Comparison of ENCODE assay signal across 8 mouse cellular contexts in the genomic region with DNA sequence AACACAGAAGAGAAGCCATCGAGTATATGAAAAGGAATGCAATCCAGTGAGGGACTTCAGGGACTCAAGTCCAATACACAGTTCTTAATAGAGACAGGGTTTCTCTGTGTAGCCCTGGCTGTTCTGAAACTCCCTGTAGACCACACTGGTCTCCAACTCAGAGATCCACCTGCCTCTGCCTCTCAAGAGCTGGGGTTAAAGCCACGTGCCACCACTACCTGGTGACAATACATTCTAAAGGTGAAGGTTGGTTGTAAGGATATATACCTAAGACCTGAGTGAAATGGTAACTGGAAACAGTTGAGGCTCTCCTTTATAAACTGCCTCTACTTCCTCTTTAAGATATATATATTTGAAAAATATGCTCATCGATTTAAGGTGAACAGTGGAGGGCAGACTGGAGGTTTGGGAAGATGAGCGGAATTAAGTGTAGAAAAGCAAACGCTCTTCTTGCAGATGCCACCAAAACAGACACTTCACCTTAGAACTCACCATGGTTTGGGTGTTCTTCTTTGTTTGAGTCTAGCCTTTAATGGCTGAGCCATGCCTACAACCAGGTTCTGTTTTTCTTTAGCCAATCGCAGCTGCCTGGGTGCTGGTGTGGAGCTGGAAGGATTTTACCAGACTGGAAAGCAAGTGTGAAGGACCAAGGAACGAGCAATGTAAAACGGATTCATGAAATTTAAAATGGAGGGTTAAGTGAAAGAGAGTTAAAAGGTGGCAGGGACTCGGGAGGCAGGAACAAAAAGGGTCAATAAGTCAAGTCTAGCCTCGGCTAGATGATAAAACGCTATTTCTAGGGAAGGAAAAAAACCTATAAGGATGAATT. TPM values are rescaled to one million over a fixed set of nuclear protein-coding genes. Genes with fewer than 3 reads are reported as not detected.
DNase-seq lines count a peak whose midpoint lies in the region; ATAC-seq and TF ChIP-seq lines count a peak whose summit lies in the region.

No protein-coding gene starts in this region.

- no peaks in the 10 kb centered on the region for H3K9me3 ChIP-seq in hindbrain, embryonic 13.5 days
- H3K9me3 ChIP-seq in midbrain, embryonic 13.5 days, result no peaks in the 10 kb centered on the region

- DNase-seq in adrenal gland, postnatal 10 days, result peak; percentile 20
- DNase-seq in adrenal gland, postnatal 25 days, result no peak
- no peak for DNase-seq in testis, postnatal 10 days (ENCODE audit: low spot score)
- DNase-seq in left cerebral cortex, postnatal 4 days, result no peak
- DNase-seq in left cerebral cortex, postnatal 14 days (ENCODE audit: low spot score in 2 of 2), result no peak

- H3K27ac ChIP-seq in testis, adult 2 months (ENCODE audit: control insufficient read depth, insufficient read depth, low read depth, low read length), result peak overlapping the region; percentile 11; the same call in 1 of the 2 replicates
- peak overlapping the region; percentile 90 for H3K27ac ChIP-seq in hindbrain, embryonic 13.5 days
- peak overlapping the region; percentile 85 for H3K27ac ChIP-seq in midbrain, embryonic 13.5 days

- peaks cover 2% of the 10 kb centered on the region for H3K36me3 ChIP-seq in testis, adult 2 months (ENCODE audit: control insufficient read depth, insufficient read depth, low read length)
- peaks cover 26% of the 10 kb centered on the region for H3K36me3 ChIP-seq in hindbrain, embryonic 13.5 days
- peaks cover 20% of the 10 kb centered on the region for H3K36me3 ChIP-seq in midbrain, embryonic 13.5 days

- 46% methylated on average over 11 of the region's 11 CpGs for WGBS in hindbrain, embryonic 13.5 days
- 49% methylated on average over 11 of the region's 11 CpGs for WGBS in midbrain, embryonic 13.5 days

- peak overlapping the region; percentile 80 for H3K9ac ChIP-seq in hindbrain, embryonic 13.5 days
- peak overlapping the region; percentile 81 for H3K9ac ChIP-seq in midbrain, embryonic 13.5 days (replicated peaks)

- 0 out of 2 replicates have a peak, but pooled peaks cover 2% of the 10 kb centered on the region for H3K4me1 ChIP-seq in testis, adult 2 months (ENCODE audit: control insufficient read depth, insufficient read depth, low read length)
- peaks cover 41% of the 10 kb centered on the region for H3K4me1 ChIP-seq in hindbrain, embryonic 13.5 days (replicated peaks)
- H3K4me1 ChIP-seq in midbrain, embryonic 13.5 days (replicated peaks), result peaks cover 35% of the 10 kb centered on the region

- no peak for TF ChIP-seq POLR2A in testis, adult 2 months (IDR thresholded peaks at IDR 0.05; ENCODE audit: control insufficient read depth, low read depth, low read length)

- intact Hi-C loops in left cerebral cortex, postnatal 4 days (cut with DNase I), result no loop called here
- intact Hi-C loops in left cerebral cortex, postnatal 14 days (cut with DNase I), result no loop called here

- TF ChIP-seq CTCF in testis, adult 2 months (IDR thresholded peaks at IDR 0.05; ENCODE audit: control insufficient read depth, insufficient read depth, insufficient replicate concordance, low read depth, low read length), result no peak

- H3K4me3 ChIP-seq in testis, adult 2 months (ENCODE audit: control insufficient read depth, low read depth, low read length), result peak overlapping the region; percentile 96
- H3K4me3 ChIP-seq in hindbrain, embryonic 13.5 days, result peak overlapping the region; percentile 59
- peak overlapping the region; percentile 66 for H3K4me3 ChIP-seq in midbrain, embryonic 13.5 days (replicated peaks)

- H3K4me2 ChIP-seq in hindbrain, embryonic 13.5 days, result peak overlapping the region; percentile 71
- H3K4me2 ChIP-seq in midbrain, embryonic 13.5 days (replicated peaks), result peak overlapping the region; percentile 75

- H3K27me3 ChIP-seq in testis, adult 2 months (ENCODE audit: control insufficient read depth, insufficient read depth, low read length), result no peaks in the 10 kb centered on the region
- H3K27me3 ChIP-seq in hindbrain, embryonic 13.5 days, result no peaks in the 10 kb centered on the region
- no peaks in the 10 kb centered on the region for H3K27me3 ChIP-seq in midbrain, embryonic 13.5 days

- 0 out of 2 replicates have a peak, but pooled peaks have one; percentile 2 for ATAC-seq in hindbrain, embryonic 13.5 days (ENCODE audit: low FRiP score)
- ATAC-seq in midbrain, embryonic 13.5 days, result no peak

RNA-seq across cellular contexts. Expression of a gene that starts 1.1 kb away (rescaled TPM):
- total RNA-seq in adrenal gland, postnatal 10 days (2021), result 10 to 100 TPM; 11.7 to 11.8 TPM
- total RNA-seq in adrenal gland, postnatal 25 days (2021), result 10.8 and 11.3 TPM in 2 replicates
- polyA plus RNA-seq in testis, adult 2 months (2012; rRNA removed), result 8.9 and 10.2 TPM in 2 replicates
- 27.2 and 27.7 TPM in 2 replicates for polyA plus RNA-seq in hindbrain, embryonic 13.5 days (2015; fragmentation: Nextera tagmentation; extraction: Ambion mirVana)
- polyA plus RNA-seq in midbrain, embryonic 13.5 days (2015; fragmentation: Nextera tagmentation; extraction: Ambion mirVana), result 26.9 and 29.6 TPM in 2 replicates
- 10 to 100 TPM; 15.5 to 20.5 TPM for total RNA-seq in left cerebral cortex, postnatal 4 days (2021)
- 10 to 100 TPM in 1 of 2 experiments, 1 to 10 TPM in 1; 10.0 to 13.5 TPM for total RNA-seq in left cerebral cortex, postnatal 14 days (2021)

RNA-seq across cellular contexts. Expression of a gene that starts 2.3 kb away (rescaled TPM):
- total RNA-seq in adrenal gland, postnatal 10 days (2021), result 10 to 100 TPM; 15.5 to 16.8 TPM
- 19.3 and 21.3 TPM in 2 replicates for total RNA-seq in adrenal gland, postnatal 25 days (2021)
- polyA plus RNA-seq in testis, adult 2 months (2012; rRNA removed), result 5.0 and 5.8 TPM in 2 replicates
- 8.9 and 10.0 TPM in 2 replicates for polyA plus RNA-seq in hindbrain, embryonic 13.5 days (2015; fragmentation: Nextera tagmentation; extraction: Ambion mirVana)
- 9.2 and 11.6 TPM in 2 replicates for polyA plus RNA-seq in midbrain, embryonic 13.5 days (2015; fragmentation: Nextera tagmentation; extraction: Ambion mirVana)
- total RNA-seq in left cerebral cortex, postnatal 4 days (2021), result 10 to 100 TPM in 1 of 2 experiments, 1 to 10 TPM in 1; 9.5 to 12.7 TPM
- total RNA-seq in left cerebral cortex, postnatal 14 days (2021), result 1 to 10 TPM; 7.1 to 8.7 TPM

Comparison
In these comparisons a context has a peak if more than half of its experiments do, and no peak if none do; other contexts are left out.
1. H3K27ac ChIP-seq: peak in every context shown above with its lines; median percentile 90 in hindbrain, embryonic 13.5 days; 85 in midbrain, embryonic 13.5 days; 11 in testis, adult 2 months.